Mouse (Mus musculus): ENCODE measurements at regions not wholly inside any gene's neighbourhood (a gene's known extent, or its start where the extent isn't known, plus 50 kb on each side); places are given as distances from the start of the nearest gene placed in this dataset.

DNA sequence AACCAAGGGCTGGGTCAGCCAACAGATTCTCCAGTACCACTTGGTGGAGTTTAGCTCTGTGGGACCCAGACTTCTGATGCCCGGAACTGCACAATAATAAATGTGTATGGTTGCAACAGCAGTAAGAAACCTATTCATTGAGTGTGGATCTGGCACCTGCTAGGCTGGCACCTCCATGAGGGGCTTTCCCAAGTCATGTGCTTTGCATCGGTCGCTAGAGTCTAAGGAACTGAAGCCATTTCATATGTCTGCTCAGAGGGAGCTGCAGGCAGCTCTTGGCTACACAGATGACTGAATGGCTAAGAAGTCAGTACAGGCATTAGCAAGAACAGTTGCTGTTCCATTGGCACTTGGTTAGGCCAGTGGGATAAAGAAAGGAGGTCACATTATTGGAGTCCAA lies 65.6 kb upstream of the Bcl6 start:
- H3K9me3 ChIP-seq (ENCODE audit: control insufficient read depth, low read length), result no peaks in the 10 kb centered on the region
- no peak for DNase-seq (ENCODE audit: low spot score)
- no peak for TF ChIP-seq CTCF (IDR thresholded peaks at IDR 0.05; ENCODE audit: low read depth)
- TF ChIP-seq EP300 (optimal IDR thresholded peaks at IDR 0.05), result no peak
- H3K4me3 ChIP-seq (ENCODE audit: low read depth, low read length), result no peak overlapping the region
- no peaks in the 10 kb centered on the region for H3K27me3 ChIP-seq (ENCODE audit: control insufficient read depth, insufficient read depth, low read length)
- no peak for ATAC-seq (ENCODE audit: low FRiP score, low TSS enrichment)
- no peak overlapping the region for H3K9ac ChIP-seq (ENCODE audit: low read length)
- H3K27ac ChIP-seq (replicated peaks), result no peak overlapping the region
- H3K4me2 ChIP-seq (replicated peaks; ENCODE audit: low read depth), result no peak overlapping the region
- H3K4me1 ChIP-seq (replicated peaks; ENCODE audit: control insufficient read depth, insufficient read depth), result peaks cover 2% of the 10 kb centered on the region
- 98% methylated on average over 3 of the region's 3 CpGs for WGBS
- no peaks in the 10 kb centered on the region for H3K36me3 ChIP-seq (ENCODE audit: control insufficient read depth, insufficient read depth, low read length)

GRCm38 (mm10) chr16:24053403-24053802 lies 64.8 kb upstream of the Bcl6 start:
- Histone ChIP-seq H3K9ac (ENCODE audit: low read length) (no peak overlapping the region), H3K9me3 (ENCODE audit: control insufficient read depth, low read length) (no peaks in the 10 kb centered on the region), H3K36me3 (ENCODE audit: control insufficient read depth, insufficient read depth, low read length) (no peaks in the 10 kb centered on the region), H3K4me1 (replicated peaks; ENCODE audit: control insufficient read depth, insufficient read depth) (peaks cover 2% of the 10 kb centered on the region), H3K27ac (replicated peaks) (no peak overlapping the region), H3K27me3 (ENCODE audit: control insufficient read depth, insufficient read depth, low read length) (no peaks in the 10 kb centered on the region), H3K4me2 (replicated peaks; ENCODE audit: low read depth) (no peak overlapping the region), H3K4me3 (ENCODE audit: low read depth, low read length) (no peak overlapping the region)
- TF ChIP-seq CTCF (IDR thresholded peaks at IDR 0.05; ENCODE audit: low read depth) (no peak), EP300 (optimal IDR thresholded peaks at IDR 0.05) (no peak)
- ATAC-seq (ENCODE audit: low FRiP score, low TSS enrichment), result no peak
- WGBS, result 62% methylated on average over 10 of the region's 10 CpGs
- no peak for DNase-seq (ENCODE audit: low spot score)

DNA sequence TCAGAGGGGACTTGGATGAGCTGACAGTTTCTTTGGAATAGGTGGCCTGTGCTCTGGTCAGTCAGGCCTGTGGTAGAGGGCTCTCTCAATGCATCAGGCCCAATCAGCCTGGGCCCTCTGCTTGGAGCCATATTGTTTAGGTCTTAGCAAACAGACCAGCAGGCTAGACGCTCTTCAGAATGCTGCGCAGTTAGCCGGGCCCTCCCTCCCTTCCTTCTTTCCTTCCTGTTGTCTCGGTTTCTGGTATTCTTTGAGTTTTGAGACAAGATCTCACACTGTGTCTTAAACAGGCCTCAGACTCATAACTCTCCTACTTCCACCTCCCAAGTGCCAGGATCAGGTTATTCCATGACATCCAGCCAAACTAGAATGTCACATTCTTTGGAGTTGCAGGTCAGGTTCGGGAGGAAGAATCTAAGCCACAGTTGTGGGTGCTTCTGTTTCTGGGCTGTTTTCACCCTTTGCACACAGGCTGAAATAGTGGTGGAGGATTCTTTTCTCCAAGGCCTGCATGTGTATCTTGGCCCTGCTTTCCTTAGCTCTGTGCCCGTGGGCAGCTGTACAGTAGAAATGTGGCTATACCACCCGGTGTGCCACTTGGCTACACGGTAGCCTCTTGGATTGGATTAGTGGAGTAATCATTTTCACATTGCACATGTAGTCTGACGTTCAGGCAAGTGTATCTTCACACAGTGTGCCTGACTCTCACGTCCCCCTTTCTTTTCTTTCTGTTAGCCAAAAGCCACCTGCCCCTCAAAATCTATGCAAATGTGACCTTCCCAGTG lies 62.4 kb upstream of the Bcl6 start:
- ATAC-seq (ENCODE audit: low FRiP score, low TSS enrichment) (no peak), DNase-seq (ENCODE audit: low spot score) (no peak)
- Histone ChIP-seq H3K36me3 (ENCODE audit: control insufficient read depth, insufficient read depth, low read length) (no peaks in the 10 kb centered on the region), H3K27ac (replicated peaks) (peak overlapping the region; percentile 30; the same call in 1 of the 2 replicates), H3K9ac (ENCODE audit: low read length) (no peak overlapping the region), H3K9me3 (ENCODE audit: control insufficient read depth, low read length) (no peaks in the 10 kb centered on the region), H3K4me1 (replicated peaks; ENCODE audit: control insufficient read depth, insufficient read depth) (no peaks in the 10 kb centered on the region), H3K4me2 (replicated peaks; ENCODE audit: low read depth) (no peak overlapping the region), H3K27me3 (ENCODE audit: control insufficient read depth, insufficient read depth, low read length) (no peaks in the 10 kb centered on the region), H3K4me3 (ENCODE audit: low read depth, low read length) (no peak overlapping the region)
- TF ChIP-seq EP300 (optimal IDR thresholded peaks at IDR 0.05), result no peak
- TF ChIP-seq CTCF (IDR thresholded peaks at IDR 0.05; ENCODE audit: low read depth), result no peak
- 78% methylated on average over 10 of the region's 10 CpGs for WGBS

DNA sequence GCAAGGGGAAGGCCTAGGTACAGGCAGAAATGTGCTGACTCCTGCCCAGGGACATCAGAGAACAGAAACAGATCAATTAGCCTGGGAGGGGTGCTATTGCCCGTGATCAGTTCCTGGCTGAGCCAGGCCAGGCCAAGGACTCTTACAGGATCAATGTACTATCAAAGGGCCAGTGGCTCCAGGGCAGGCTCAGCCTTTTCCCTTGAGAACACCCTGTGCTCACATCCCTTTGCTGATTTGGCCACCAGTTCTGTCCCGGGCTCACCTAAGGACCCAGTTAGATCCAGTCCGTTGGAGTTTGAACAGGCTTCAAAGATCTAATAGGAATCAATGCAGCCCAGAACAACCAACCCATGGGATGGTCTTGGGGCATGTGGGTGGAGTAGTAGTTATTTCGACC lies 55.1 kb upstream of the Bcl6 start:
- no peak overlapping the region for H3K4me2 ChIP-seq (replicated peaks; ENCODE audit: low read depth)
- no peaks in the 10 kb centered on the region for H3K27me3 ChIP-seq (ENCODE audit: control insufficient read depth, insufficient read depth, low read length)
- TF ChIP-seq CTCF (IDR thresholded peaks at IDR 0.05; ENCODE audit: low read depth) (no peak), EP300 (optimal IDR thresholded peaks at IDR 0.05) (no peak)
- H3K4me1 ChIP-seq (replicated peaks; ENCODE audit: control insufficient read depth, insufficient read depth), result no peaks in the 10 kb centered on the region
- no peak overlapping the region for H3K27ac ChIP-seq (replicated peaks)
- ATAC-seq (ENCODE audit: low FRiP score, low TSS enrichment), result no peak
- no peaks in the 10 kb centered on the region for H3K36me3 ChIP-seq (ENCODE audit: control insufficient read depth, insufficient read depth, low read length)
- DNase-seq (ENCODE audit: low spot score), result no peak
- no peak overlapping the region for H3K4me3 ChIP-seq (ENCODE audit: low read depth, low read length)
- 82% methylated on average over 4 of the region's 4 CpGs for whole genome bisulfite sequencing
- H3K9ac ChIP-seq (ENCODE audit: low read length), result no peak overlapping the region
- no peaks in the 10 kb centered on the region for H3K9me3 ChIP-seq (ENCODE audit: control insufficient read depth, low read length)

DNA sequence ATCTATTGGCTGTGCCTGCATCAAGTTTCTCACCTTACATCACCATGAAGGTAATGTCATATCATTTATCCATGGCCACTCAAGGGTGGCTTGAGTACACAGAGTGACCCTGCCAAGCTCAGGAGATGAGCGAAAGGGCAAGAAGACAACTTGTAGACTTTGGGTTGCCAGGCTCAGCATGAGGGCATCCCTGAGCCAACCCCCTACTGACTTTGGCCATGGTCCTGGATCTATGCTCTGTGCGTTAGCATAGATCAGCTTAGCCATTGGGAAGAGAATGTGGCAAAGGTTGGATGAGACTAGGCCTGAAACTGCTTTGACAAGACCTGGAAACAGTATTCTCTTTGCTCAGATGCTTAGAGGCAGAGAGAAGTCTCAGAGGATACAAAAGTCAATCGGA lies 54.3 kb upstream of the Bcl6 start:
- ATAC-seq (ENCODE audit: low FRiP score, low TSS enrichment) (no peak), DNase-seq (ENCODE audit: low spot score) (no peak)
- H3K4me2 ChIP-seq (replicated peaks; ENCODE audit: low read depth), result no peak overlapping the region
- no peak for TF ChIP-seq EP300 (optimal IDR thresholded peaks at IDR 0.05)
- no peak for TF ChIP-seq CTCF (IDR thresholded peaks at IDR 0.05; ENCODE audit: low read depth)
- no peaks in the 10 kb centered on the region for H3K9me3 ChIP-seq (ENCODE audit: control insufficient read depth, low read length)
- H3K4me1 ChIP-seq (replicated peaks; ENCODE audit: control insufficient read depth, insufficient read depth), result no peaks in the 10 kb centered on the region
- H3K27me3 ChIP-seq (ENCODE audit: control insufficient read depth, insufficient read depth, low read length), result no peaks in the 10 kb centered on the region
- H3K27ac ChIP-seq (replicated peaks), result no peak overlapping the region
- H3K4me3 ChIP-seq (ENCODE audit: low read depth, low read length), result no peak overlapping the region
- H3K36me3 ChIP-seq (ENCODE audit: control insufficient read depth, insufficient read depth, low read length), result no peaks in the 10 kb centered on the region
- H3K9ac ChIP-seq (ENCODE audit: low read length), result no peak overlapping the region
- 96% methylated on average over 3 of the region's 3 CpGs for WGBS

GRCm38 (mm10) chr16:24042216-24042615 lies 53.6 kb upstream of the Bcl6 start:
- 88% methylated on average over 2 of the region's 2 CpGs for WGBS
- H3K4me3 ChIP-seq (ENCODE audit: low read depth, low read length), result no peak overlapping the region
- H3K4me1 ChIP-seq (replicated peaks; ENCODE audit: control insufficient read depth, insufficient read depth), result no peaks in the 10 kb centered on the region
- no peaks in the 10 kb centered on the region for H3K27me3 ChIP-seq (ENCODE audit: control insufficient read depth, insufficient read depth, low read length)
- H3K4me2 ChIP-seq (replicated peaks; ENCODE audit: low read depth), result no peak overlapping the region
- ATAC-seq (ENCODE audit: low FRiP score, low TSS enrichment) (no peak), DNase-seq (ENCODE audit: low spot score) (no peak)
- no peaks in the 10 kb centered on the region for H3K36me3 ChIP-seq (ENCODE audit: control insufficient read depth, insufficient read depth, low read length)
- no peak overlapping the region for H3K9ac ChIP-seq (ENCODE audit: low read length)
- no peaks in the 10 kb centered on the region for H3K9me3 ChIP-seq (ENCODE audit: control insufficient read depth, low read length)
- TF ChIP-seq EP300 (optimal IDR thresholded peaks at IDR 0.05), result no peak
- TF ChIP-seq CTCF (IDR thresholded peaks at IDR 0.05; ENCODE audit: low read depth), result no peak
- H3K27ac ChIP-seq (replicated peaks), result no peak overlapping the region

All from stomach, postnatal 0 days (tissue).